Mouse (Mus musculus): Measurements from ENCODE around the gene Myo9a. TPM values are rescaled to one million over a fixed set of nuclear protein-coding genes. Genes with fewer than 3 reads are reported as not detected.
A peak's percentile ranks its signal among the peaks of the same experiment; 100 is the strongest.
"Not testable (repeated sequence)": the region's sequence is repeated elsewhere in the genome, so short reads cannot be mapped to it uniquely, and the experiment has no call there.

Myo9a gene
- polyA plus RNA-seq, 1 experiment from 2014 or later, result 22.2 TPM

GRCm38 (mm10) chr9:59958115-59958514, 207.4 kb downstream of the Myo9a start:
- 52% methylated on average over 1 of the region's 1 CpGs for WGBS
- H3K36me3 ChIP-seq (ENCODE audit: control insufficient read depth, insufficient read depth, low read length); H3K27me3 ChIP-seq (ENCODE audit: control insufficient read depth, insufficient read depth, low read length); DNase-seq (ENCODE audit: low spot score); ATAC-seq (ENCODE audit: insufficient read depth, low FRiP score, low TSS enrichment); H3K27ac ChIP-seq (ENCODE audit: low read depth, low read length); H3K9me3 ChIP-seq (ENCODE audit: control insufficient read depth, low read length); H3K4me2 ChIP-seq (ENCODE audit: low read depth); H3K4me1 ChIP-seq (ENCODE audit: control insufficient read depth, insufficient read depth, low read length); H3K4me3 ChIP-seq (ENCODE audit: low read depth, low read length); H3K9ac ChIP-seq (ENCODE audit: low read length): not testable (repeated sequence)

DNA sequence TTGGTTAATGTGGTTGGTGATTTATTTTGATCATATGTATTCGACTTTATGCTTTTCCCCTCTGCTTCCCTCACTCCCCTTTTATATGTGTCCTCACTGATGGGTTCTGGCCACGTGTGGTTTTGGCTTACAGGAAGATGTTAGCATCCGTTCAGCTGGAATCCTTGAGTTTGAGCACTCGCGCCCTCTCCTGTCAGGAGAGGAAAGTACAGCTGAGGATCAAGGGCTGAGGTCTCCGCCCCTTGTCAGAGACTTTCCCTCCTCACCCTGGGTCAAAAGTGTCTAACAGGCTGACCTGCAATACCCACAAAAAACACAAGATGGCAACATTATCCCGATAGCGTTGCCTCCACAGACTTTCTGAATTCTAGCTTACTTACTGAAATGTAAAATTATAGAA, 208.6 kb downstream of the Myo9a start:
- H3K9me3 ChIP-seq (ENCODE audit: control insufficient read depth, low read length), result no peaks in the 10 kb centered on the region
- H3K27ac ChIP-seq (ENCODE audit: low read depth, low read length), result no peak overlapping the region
- no peak overlapping the region for H3K4me3 ChIP-seq (ENCODE audit: low read depth, low read length)
- no peaks in the 10 kb centered on the region for H3K36me3 ChIP-seq (ENCODE audit: control insufficient read depth, insufficient read depth, low read length)
- H3K4me1 ChIP-seq (ENCODE audit: control insufficient read depth, insufficient read depth, low read length), result no peaks in the 10 kb centered on the region
- no peak overlapping the region for H3K4me2 ChIP-seq (ENCODE audit: low read depth)
- ATAC-seq (ENCODE audit: insufficient read depth, low FRiP score, low TSS enrichment) (peak; percentile 55; the same call in 1 of the 2 replicates), DNase-seq (ENCODE audit: low spot score) (peak; percentile 92)
- 4% methylated on average over 8 of the region's 8 CpGs for WGBS
- no peak overlapping the region for H3K9ac ChIP-seq (ENCODE audit: low read length)
- H3K27me3 ChIP-seq (ENCODE audit: control insufficient read depth, insufficient read depth, low read length), result no peaks in the 10 kb centered on the region

DNA sequence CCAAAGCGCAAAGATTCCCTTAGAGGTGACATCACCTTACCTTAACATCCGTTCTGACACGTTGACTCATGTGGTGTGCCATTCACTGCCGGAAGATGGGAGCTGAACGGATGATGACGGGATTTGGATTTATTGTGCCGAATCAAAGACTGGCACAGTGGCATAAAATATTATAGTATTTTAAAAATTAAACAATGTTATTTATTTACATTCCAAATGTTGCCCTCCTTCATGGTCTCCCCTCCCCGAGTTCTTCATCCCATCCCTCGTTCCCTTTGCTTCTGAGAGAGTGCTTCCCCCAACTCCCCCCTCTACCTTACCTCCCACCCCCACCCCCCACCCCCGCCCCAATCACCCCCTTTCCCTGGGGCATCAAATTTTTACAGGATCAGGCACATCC, 209.9 kb downstream of the Myo9a start, which contains the start of gene Nr2e3:
Nr2e3 (minus strand) TSS at position 101 of the 400 bp plus-strand sequence.
- no peak within 1 kb of the TSS for H3K9ac ChIP-seq (ENCODE audit: low read length)
- WGBS, result 90% methylated on average over 10 of the region's 10 CpGs

GRCm38 (mm10) chr9:59961201-59961955, 210.7 kb downstream of the Myo9a start:
- DNase-seq (ENCODE audit: low spot score) (no peak), ATAC-seq (ENCODE audit: insufficient read depth, low FRiP score, low TSS enrichment) (no peak)
- no peaks in the 10 kb centered on the region for H3K36me3 ChIP-seq (ENCODE audit: control insufficient read depth, insufficient read depth, low read length)
- WGBS, result 61% methylated on average over 14 of the region's 14 CpGs
- H3K27me3 ChIP-seq (ENCODE audit: control insufficient read depth, insufficient read depth, low read length), result no peaks in the 10 kb centered on the region
- no peak overlapping the region for H3K4me2 ChIP-seq (ENCODE audit: low read depth)
- H3K27ac ChIP-seq (ENCODE audit: low read depth, low read length), result no peak overlapping the region
- H3K9me3 ChIP-seq (ENCODE audit: control insufficient read depth, low read length), result no peaks in the 10 kb centered on the region
- no peak overlapping the region for H3K4me3 ChIP-seq (ENCODE audit: low read depth, low read length)
- H3K9ac ChIP-seq (ENCODE audit: low read length), result no peak overlapping the region
- no peaks in the 10 kb centered on the region for H3K4me1 ChIP-seq (ENCODE audit: control insufficient read depth, insufficient read depth, low read length)

More for the DNA sequence above, 209.9 kb downstream of the Myo9a start, which contains the start of gene Nr2e3:
- ATAC-seq (ENCODE audit: insufficient read depth, low FRiP score, low TSS enrichment), result no peak
- no peaks in the 10 kb centered on the region for H3K36me3 ChIP-seq (ENCODE audit: control insufficient read depth, insufficient read depth, low read length)
- H3K27me3 ChIP-seq (ENCODE audit: control insufficient read depth, insufficient read depth, low read length), result no peaks in the 10 kb centered on the region
- H3K4me3 ChIP-seq (ENCODE audit: low read depth, low read length), result no peak within 1 kb of the TSS
- no peak for DNase-seq (ENCODE audit: low spot score)
- no peaks in the 10 kb centered on the region for H3K9me3 ChIP-seq (ENCODE audit: control insufficient read depth, low read length)
- no peak within 1 kb of the TSS for H3K4me2 ChIP-seq (ENCODE audit: low read depth)
- no peaks in the 10 kb centered on the region for H3K4me1 ChIP-seq (ENCODE audit: control insufficient read depth, insufficient read depth, low read length)
- no peak within 1 kb of the TSS for H3K27ac ChIP-seq (ENCODE audit: low read depth, low read length)

- Histone ChIP-seq H3K27me3 (ENCODE audit: control insufficient read depth, insufficient read depth, low read length) (no peaks in the 10 kb centered on the region), H3K27ac (ENCODE audit: low read depth, low read length) (no peak overlapping the region), H3K9ac (ENCODE audit: low read length) (no peak overlapping the region), H3K4me3 (ENCODE audit: low read depth, low read length) (no peak overlapping the region), H3K36me3 (ENCODE audit: control insufficient read depth, insufficient read depth, low read length) (no peaks in the 10 kb centered on the region), H3K9me3 (ENCODE audit: control insufficient read depth, low read length) (no peaks in the 10 kb centered on the region), H3K4me2 (ENCODE audit: low read depth) (no peak overlapping the region), H3K4me1 (ENCODE audit: control insufficient read depth, insufficient read depth, low read length) (no peaks in the 10 kb centered on the region)
- 72% methylated on average over 3 of the region's 3 CpGs for WGBS
- ATAC-seq (ENCODE audit: insufficient read depth, low FRiP score, low TSS enrichment) (no peak), DNase-seq (ENCODE audit: low spot score) (no peak)
Observed at GRCm38 (mm10) chr9:59964367-59964766, 213.7 kb downstream of the Myo9a start.

DNA sequence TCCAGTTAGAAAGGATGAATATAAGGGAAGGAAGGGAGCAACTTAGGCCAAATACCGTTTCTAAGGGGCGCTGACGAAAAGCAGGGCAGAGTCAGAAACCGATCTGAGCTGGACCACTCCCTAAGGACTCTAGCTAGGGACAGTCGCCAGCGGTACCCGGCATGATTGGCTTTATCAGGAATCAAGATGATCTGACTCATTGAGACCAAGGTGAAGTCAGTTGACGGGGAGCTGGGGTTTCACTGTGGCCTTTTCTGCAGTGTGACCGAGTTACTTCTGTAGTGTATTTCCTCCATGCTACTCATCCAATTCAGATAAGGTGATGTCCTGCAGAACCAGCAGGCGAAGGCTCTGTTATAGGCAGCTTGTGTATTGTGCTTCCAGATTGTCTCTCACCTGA, 214.3 kb downstream of the Myo9a start:
- H3K9me3 ChIP-seq (ENCODE audit: control insufficient read depth, low read length), result no peaks in the 10 kb centered on the region
- no peak overlapping the region for H3K9ac ChIP-seq (ENCODE audit: low read length)
- no peak overlapping the region for H3K4me3 ChIP-seq (ENCODE audit: low read depth, low read length)
- 85% methylated on average over 10 of the region's 10 CpGs for WGBS
- no peaks in the 10 kb centered on the region for H3K36me3 ChIP-seq (ENCODE audit: control insufficient read depth, insufficient read depth, low read length)
- no peak overlapping the region for H3K4me2 ChIP-seq (ENCODE audit: low read depth)
- no peaks in the 10 kb centered on the region for H3K4me1 ChIP-seq (ENCODE audit: control insufficient read depth, insufficient read depth, low read length)
- H3K27me3 ChIP-seq (ENCODE audit: control insufficient read depth, insufficient read depth, low read length), result no peaks in the 10 kb centered on the region
- ATAC-seq (ENCODE audit: insufficient read depth, low FRiP score, low TSS enrichment), result no peak
- no peak overlapping the region for H3K27ac ChIP-seq (ENCODE audit: low read depth, low read length)
- DNase-seq (ENCODE audit: low spot score), result no peak

- 35% methylated on average over 6 of the region's 6 CpGs for WGBS
- no peaks in the 10 kb centered on the region for H3K9me3 ChIP-seq (ENCODE audit: control insufficient read depth, low read length)
- DNase-seq (ENCODE audit: low spot score) (peak; percentile 67), ATAC-seq (ENCODE audit: insufficient read depth, low FRiP score, low TSS enrichment) (no peak)
- no peak overlapping the region for H3K27ac ChIP-seq (ENCODE audit: low read depth, low read length)
- no peak overlapping the region for H3K4me2 ChIP-seq (ENCODE audit: low read depth)
- H3K9ac ChIP-seq (ENCODE audit: low read length), result no peak overlapping the region
- no peaks in the 10 kb centered on the region for H3K36me3 ChIP-seq (ENCODE audit: control insufficient read depth, insufficient read depth, low read length)
- H3K27me3 ChIP-seq (ENCODE audit: control insufficient read depth, insufficient read depth, low read length), result no peaks in the 10 kb centered on the region
- H3K4me3 ChIP-seq (ENCODE audit: low read depth, low read length), result no peak overlapping the region
- no peaks in the 10 kb centered on the region for H3K4me1 ChIP-seq (ENCODE audit: control insufficient read depth, insufficient read depth, low read length)
Observed at GRCm38 (mm10) chr9:59969383-59969782, 218.7 kb downstream of the Myo9a start.

GRCm38 (mm10) chr9:59971263-59971662, 220.6 kb downstream of the Myo9a start:
- ATAC-seq (ENCODE audit: insufficient read depth, low FRiP score, low TSS enrichment) (no peak), DNase-seq (ENCODE audit: low spot score) (no peak)
- Histone ChIP-seq H3K4me3 (ENCODE audit: low read depth, low read length) (no peak overlapping the region), H3K4me1 (ENCODE audit: control insufficient read depth, insufficient read depth, low read length) (no peaks in the 10 kb centered on the region), H3K4me2 (ENCODE audit: low read depth) (no peak overlapping the region), H3K27ac (ENCODE audit: low read depth, low read length) (no peak overlapping the region), H3K9me3 (ENCODE audit: control insufficient read depth, low read length) (no peaks in the 10 kb centered on the region), H3K27me3 (ENCODE audit: control insufficient read depth, insufficient read depth, low read length) (no peaks in the 10 kb centered on the region), H3K9ac (ENCODE audit: low read length) (no peak overlapping the region), H3K36me3 (ENCODE audit: control insufficient read depth, insufficient read depth, low read length) (no peaks in the 10 kb centered on the region)
- 80% methylated on average over 4 of the region's 4 CpGs for WGBS

Data from neural tube, embryonic 11.5 days (tissue).